Mouse (Mus musculus) C3H10T1/2 (cell line): ENCODE measurements around the gene Thoc6. TPM values are rescaled to one million over a fixed set of nuclear protein-coding genes. Genes with fewer than 3 reads are reported as not detected.

Experiments used
- polyA plus RNA-seq, 2 experiments: library from polyadenylated mRNA; unstranded; fragments of >200 nt; fragmentation: generic; extraction: Trizol; gene quantifications; one replicate each; pipeline ENCODE4 v1.2.1; 2012; ENCODE audit warnings: missing spikeins in 2 of 2

Thoc6 gene
- 10 to 100 TPM; 27.0 to 29.9 TPM for polyA plus RNA-seq

DNA sequence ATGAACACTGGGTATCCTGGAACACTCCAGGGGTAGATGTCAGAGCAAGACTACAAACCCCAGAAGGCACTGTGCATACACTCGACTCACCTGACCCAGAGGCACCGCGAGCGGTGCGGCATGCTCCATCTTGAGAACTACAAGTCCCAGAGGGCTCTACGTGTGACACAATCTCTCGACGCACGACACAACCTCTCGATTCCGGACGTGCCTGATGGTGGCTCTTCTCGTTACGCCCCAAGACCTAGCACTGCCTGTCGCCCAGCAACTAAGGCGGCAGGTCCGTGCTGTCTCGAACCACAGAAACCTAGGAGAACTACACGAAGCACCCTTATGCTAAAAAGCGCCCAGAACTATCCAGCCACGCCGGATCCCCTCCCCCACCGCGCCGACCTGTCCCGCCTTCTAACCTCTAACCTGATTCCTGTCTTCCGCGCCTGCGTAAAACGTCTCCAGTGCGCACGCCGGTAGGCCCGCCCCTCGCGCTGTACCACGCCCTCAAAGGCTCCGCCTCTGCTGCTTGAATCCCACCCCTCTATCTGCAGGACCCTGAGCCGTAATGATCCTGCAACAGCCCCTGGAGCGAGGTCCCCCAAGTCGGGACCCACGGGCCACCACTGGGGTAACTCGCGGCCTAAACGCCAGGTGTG is at the start of gene Thoc6, which contains the start of gene Hcfc1r1:
Gene Thoc6, minus strand, starts transcription at position 459 of the 650 bp plus-strand sequence.
Gene Hcfc1r1, plus strand, starts transcription at position 173 of the 650 bp plus-strand sequence.

DNA sequence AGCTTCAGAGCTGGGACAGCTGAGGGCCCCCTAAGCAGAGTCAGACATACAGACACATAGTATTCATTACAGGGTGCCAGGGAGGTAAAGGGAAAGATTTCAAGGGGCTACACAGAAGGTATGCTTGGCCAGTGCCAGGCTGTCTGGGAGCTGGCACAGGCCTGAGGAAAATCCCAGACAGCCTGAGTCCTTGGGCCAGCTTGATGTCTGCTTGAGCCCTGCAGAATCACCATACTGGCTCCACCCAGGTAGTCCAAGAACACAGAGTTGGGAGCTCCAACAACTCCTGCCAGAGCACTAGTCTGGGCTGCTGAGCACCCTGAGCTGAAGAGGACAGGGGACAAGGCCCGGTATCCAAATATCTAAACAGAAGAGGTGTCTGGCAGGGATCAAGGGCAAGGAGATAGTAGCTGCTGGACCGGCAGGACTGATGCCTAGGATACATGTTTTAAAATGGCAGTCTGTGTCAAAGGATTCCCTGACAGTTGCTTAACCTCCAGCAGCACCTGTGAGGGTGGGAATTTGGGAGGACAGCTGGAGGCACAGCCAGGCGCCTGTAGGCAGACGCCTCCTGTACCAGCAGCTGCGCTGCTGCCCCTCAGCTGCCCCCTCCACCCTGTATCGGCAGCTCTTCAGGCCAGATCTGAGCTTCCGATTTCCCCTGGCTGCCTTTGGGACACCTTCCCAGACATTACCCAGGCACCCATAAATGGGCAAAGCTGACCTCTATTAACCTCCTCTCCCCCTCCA is 48.9 kb upstream of the Thoc6 start, which contains the start of gene 1520401A03Rik:
Gene 1520401A03Rik, minus strand, starts transcription at position 408 of the 750 bp plus-strand sequence.

DNA sequence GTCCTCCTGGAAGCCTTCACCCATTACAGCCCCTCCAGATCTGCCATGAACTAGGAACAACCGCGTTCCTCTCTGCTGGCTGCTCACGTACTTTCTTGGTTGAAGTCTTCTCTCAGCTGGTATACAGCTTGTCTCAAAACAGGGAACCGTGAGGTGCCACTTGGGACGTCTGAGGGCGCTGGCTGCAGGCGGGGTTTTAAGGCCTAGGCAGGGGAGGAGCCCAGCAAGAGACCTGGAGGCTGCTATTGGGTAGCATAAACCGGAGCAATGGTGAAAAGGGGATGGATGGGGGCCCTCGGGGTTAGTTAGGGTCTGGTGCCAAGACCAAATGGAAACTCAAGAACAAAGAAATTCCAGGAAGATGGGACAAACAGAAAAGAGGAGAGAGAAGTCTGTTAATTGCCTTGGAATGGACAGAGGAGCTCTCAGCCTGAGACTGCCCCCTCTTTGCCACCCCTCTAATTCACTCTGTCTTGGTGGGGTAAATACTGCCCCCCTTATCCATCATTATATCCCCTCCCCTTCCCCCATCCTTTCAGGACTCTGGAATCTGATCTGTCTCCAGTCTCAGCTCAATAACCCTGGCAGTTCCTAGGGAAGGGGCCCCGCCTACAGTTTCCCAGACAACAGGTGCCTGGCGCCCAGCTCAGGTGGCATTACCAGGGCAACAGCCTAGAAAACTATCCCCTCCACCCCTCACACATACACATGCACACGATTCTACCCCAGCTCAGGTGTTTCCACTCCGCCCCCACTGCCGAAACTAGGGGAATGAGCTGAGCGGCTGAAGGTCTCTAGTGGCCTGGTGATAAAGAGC is 10.4 kb upstream of the Thoc6 start, which contains the start of gene Cldn9:
Gene Cldn9, minus strand, starts transcription at position 171 of the 817 bp plus-strand sequence.

DNA sequence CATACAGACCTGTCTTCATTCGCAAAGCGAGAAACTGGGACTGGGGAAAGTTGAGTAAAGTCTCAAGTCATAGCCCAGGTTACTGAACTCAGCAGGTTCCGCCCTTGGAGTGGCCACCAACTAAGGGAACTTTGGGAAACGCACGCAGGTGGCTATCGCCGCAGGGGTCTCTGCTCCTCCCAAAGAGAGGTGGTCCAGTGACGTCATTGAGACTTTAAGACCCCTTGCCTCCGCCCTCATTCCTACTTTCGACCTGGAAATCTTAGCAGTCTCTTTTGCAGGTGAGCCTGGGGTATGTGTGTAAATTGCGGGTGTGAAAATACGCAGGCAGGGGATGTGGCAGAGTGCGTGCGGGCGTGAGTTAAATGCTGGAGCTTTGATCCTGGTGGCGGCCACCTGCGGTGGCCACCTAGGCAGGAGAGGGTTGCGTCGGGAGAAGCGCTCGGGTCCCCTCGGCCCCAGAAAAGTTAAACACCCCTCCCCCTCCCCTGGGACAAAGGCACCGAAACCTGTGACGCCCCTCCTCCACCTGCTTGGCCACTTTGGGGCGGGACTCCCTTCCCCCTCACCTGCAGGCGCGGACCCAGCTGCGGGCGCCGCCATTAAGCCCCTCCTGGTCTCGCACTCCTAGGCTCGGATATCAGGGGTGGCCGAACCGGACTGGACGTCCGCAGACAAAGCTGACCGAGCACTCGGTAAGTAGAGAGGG is 5.6 kb upstream of the Thoc6 start, which contains the start of gene Cldn6:
Gene Cldn6, plus strand, starts transcription at position 123 of the 709 bp plus-strand sequence.

DNA sequence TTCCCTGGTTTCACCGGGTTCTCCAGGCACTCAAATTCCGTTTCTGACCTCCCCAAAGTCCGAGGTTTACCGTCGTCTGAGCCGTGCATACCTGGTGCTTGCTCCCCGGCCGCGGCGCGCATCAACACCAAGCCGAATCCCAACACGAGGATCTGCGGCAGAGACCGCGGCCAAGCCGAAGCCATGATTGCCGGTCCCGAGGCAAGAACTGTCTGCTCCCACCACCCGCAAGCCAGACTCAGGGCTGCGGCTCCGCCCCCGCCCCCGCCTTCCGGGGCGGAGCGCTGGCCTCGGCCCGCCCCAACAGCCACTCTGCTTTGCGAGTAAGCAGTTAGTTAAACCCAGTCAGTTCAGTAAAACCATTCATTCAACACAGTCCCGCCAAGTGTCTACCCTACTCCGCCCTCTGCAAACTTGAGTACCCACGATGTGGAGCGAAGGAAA is 3.6 kb upstream of the Thoc6 start, which contains the start of gene Tnfrsf12a:
Gene Tnfrsf12a, minus strand, starts transcription at position 233 of the 444 bp plus-strand sequence.

DNA sequence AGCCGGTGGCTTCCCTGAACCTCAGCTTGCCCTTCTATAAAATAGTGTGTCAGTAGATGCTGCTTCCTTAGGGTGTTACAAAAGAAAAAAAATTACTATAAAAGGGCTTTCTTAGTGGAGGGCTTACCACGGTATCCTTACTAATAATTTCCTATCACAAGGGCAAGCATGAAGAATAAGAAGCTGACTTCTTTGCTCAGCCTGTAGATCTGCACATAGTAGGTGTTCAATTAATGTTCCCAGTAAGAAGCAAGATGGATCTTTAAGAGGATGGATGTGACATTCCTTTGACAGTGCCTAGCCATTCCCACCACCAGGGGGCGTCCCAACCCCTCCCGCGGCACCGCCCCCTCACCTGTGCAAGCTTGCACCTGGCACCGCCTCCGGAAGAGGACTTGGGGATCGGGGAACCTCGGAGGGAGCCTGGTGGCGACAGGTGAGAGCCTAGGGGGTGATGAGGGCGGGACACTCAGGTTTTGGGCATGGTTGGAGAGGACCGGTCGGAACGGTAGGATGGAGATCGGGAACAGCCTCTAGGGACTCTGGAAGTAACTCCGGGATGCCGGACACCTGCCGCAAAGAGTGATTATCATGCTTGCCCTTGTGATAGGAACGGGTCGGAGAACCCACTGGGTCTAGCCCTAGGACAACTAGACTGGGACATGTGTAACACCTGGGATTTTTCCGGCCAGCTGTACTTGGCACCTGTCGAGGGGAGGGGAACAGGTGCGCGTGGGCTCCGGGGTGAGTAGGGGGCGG is 13.4 kb downstream of the Thoc6 start, which contains the start of gene Bicdl2:
Gene Bicdl2, plus strand, starts transcription at position 390 of the 759 bp plus-strand sequence.

DNA sequence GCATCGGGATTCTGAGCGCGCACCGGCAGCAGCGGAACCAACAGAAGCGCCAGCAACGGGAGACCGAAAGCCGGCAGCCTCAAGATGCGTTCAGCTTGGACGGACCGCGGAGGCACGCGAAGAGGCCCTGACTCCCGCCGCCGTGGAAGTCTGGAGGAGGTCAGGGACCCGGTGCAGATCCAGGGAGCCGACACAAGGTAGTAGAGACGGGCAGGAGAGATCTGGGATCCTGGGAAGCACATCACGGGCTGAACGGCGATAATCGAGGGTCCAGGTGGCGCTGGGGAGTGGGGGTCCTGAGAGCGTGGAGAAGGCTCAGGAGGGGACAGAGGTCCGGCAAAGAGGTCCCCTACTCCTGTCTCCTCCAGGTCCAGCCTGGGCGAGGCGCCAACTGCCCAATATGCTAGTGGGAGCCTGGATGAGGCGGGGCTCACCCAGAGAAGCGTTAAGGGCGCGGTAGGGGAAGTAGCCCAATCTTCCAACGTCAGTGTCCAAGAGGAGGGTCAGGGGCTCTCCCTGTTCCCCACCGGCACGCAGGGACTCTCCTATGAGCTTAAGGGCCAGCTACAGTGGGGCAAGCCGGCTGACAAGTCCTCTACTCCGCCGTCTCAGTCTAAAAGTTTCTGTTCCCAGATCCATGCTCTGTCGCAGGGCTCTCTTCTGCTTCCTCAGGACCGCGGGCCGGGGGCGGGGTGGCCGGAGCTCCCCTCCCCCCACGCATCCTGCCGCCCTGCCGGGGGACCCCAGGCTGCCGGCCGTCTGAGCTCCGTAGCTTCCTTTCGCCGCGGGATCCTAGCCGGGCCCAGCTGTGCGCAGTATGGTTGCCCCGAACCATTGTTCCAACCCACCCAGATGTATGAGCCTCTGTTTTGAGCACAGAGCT is 28.8 kb downstream of the Thoc6 start, which contains the start of gene Mmp25:
Gene Mmp25, minus strand, starts transcription at position 665 of the 883 bp plus-strand sequence.

Other genes with a start within 250 kb of the Thoc6 start
- gene Vmn2r117, start 194.2 kb downstream of the Thoc6 start, polyA plus RNA-seq, result not detected
- 10 to 100 TPM in 1 of 2 experiments, 1 to 10 TPM in 1; 9.1 to 12.4 TPM for gene Zfp213, start 109.6 kb downstream of the Thoc6 start, polyA plus RNA-seq
- 1 to 10 TPM; 2.1 to 3.2 TPM for gene Zfp13, start 74.4 kb downstream of the Thoc6 start, polyA plus RNA-seq
- under 1 TPM in 1 of 2 experiments, not detected in 1; 0.02 TPM for gene Zscan10, start 73.0 kb downstream of the Thoc6 start, polyA plus RNA-seq
- gene Mmp25, start 28.6 kb downstream of the Thoc6 start, polyA plus RNA-seq, result not detected
- under 1 TPM; 0.05 to 0.18 TPM for gene Bicdl2, start 13.4 kb downstream of the Thoc6 start, polyA plus RNA-seq
- gene Hcfc1r1, start 286 bp downstream of the Thoc6 start, polyA plus RNA-seq, result 100 to 1,000 TPM; 438 to 526 TPM
- 100 to 1,000 TPM in 1 of 2 experiments, 10 to 100 TPM in 1; 78.5 to 413 TPM for gene Tnfrsf12a, start 3.6 kb upstream of the Thoc6 start, polyA plus RNA-seq
- under 1 TPM in 1 of 2 experiments, not detected in 1; 0.04 TPM for gene Cldn6, start 5.4 kb upstream of the Thoc6 start, polyA plus RNA-seq
- gene Cldn9, start 10.1 kb upstream of the Thoc6 start, polyA plus RNA-seq, result 1 to 10 TPM in 1 of 2 experiments, under 1 TPM in 1; 0.53 to 3.5 TPM
- gene 1520401A03Rik, start 48.9 kb upstream of the Thoc6 start, polyA plus RNA-seq, result under 1 TPM; 0.07 to 0.45 TPM
- 10 to 100 TPM; 24.3 to 38.2 TPM for gene Pkmyt1, start 52.5 kb upstream of the Thoc6 start, polyA plus RNA-seq
- 10 to 100 TPM; 22.3 to 32.8 TPM for gene Paqr4, start 67.0 kb upstream of the Thoc6 start, polyA plus RNA-seq
- under 1 TPM in 1 of 2 experiments, not detected in 1; 0.07 TPM for gene Kremen2, start 72.0 kb upstream of the Thoc6 start, polyA plus RNA-seq
- 10 to 100 TPM; 49.7 to 60.6 TPM for gene Flywch1, start 97.7 kb upstream of the Thoc6 start, polyA plus RNA-seq
- gene Flywch2, start 112.2 kb upstream of the Thoc6 start, polyA plus RNA-seq, result under 1 TPM in 1 of 2 experiments, not detected in 1; 0.55 TPM
- gene Srrm2, start 116.7 kb upstream of the Thoc6 start, polyA plus RNA-seq, result 100 to 1,000 TPM in 1 of 2 experiments, 10 to 100 TPM in 1; 26.7 to 115 TPM
- gene Elob, start 155.3 kb upstream of the Thoc6 start, polyA plus RNA-seq, result 1,000 to 10,000 TPM; 1,533 to 1,676 TPM
- gene Prss33, start 162.2 kb upstream of the Thoc6 start, polyA plus RNA-seq, result not detected
- under 1 TPM in 1 of 2 experiments, not detected in 1; 0.05 TPM for gene Prss32, start 170.0 kb upstream of the Thoc6 start, polyA plus RNA-seq
- gene Prss41, start 170.3 kb upstream of the Thoc6 start, polyA plus RNA-seq, result under 1 TPM in 1 of 2 experiments, not detected in 1; 0.02 TPM
- not detected for gene Prss21, start 194.2 kb upstream of the Thoc6 start, polyA plus RNA-seq
- not detected for gene Dcpp1, start 207.0 kb upstream of the Thoc6 start, polyA plus RNA-seq
- gene Dcpp2, start 207.0 kb upstream of the Thoc6 start, polyA plus RNA-seq, result not detected
- not detected for gene Dcpp3, start 243.6 kb upstream of the Thoc6 start, polyA plus RNA-seq